Mouse (Mus musculus) lung, embryonic 15.5 days (tissue): ENCODE measurements around the gene Zc3h18. TPM values are rescaled to one million over a fixed set of nuclear protein-coding genes. Genes with fewer than 3 reads are reported as not detected.
A peak's percentile ranks its signal among the peaks of the same experiment; 100 is the strongest.

Experiments used
- ATAC-seq: fragments of 200-750 bp; cut with Nextera tagmentation; 2 replicates; pipeline ENCODE4 v1.8.0; 2017; ENCODE audit warnings: moderate number of reproducible peaks, borderline replicate concordance; ENCODE audit not compliant: low FRiP score, low TSS enrichment; ENCODE audit errors: extremely low read depth
- H3K27ac ChIP-seq: fragments of 300-500 bp; sonication (generic); 2 replicates; pipeline ENCODE4 v1.5.1; 2015; ENCODE audit warnings: moderate library complexity, mild to moderate bottlenecking, inconsistent platforms
- H3K27me3 ChIP-seq: fragments of 300-500 bp; sonication (generic); 2 replicates; pipeline ENCODE4 v1.6.1; 2015; ENCODE audit warnings: inconsistent platforms
- H3K36me3 ChIP-seq: fragments of 300-500 bp; sonication (generic); 2 replicates; pipeline ENCODE4 v1.6.1; 2015; ENCODE audit warnings: inconsistent platforms
- H3K4me1 ChIP-seq: fragments of 300-500 bp; sonication (generic); 2 replicates; pipeline ENCODE4 v1.6.1; 2015; ENCODE audit warnings: inconsistent platforms
- H3K4me2 ChIP-seq: fragments of 300-500 bp; sonication (generic); 2 replicates; pipeline ENCODE4 v1.6.1; 2015; ENCODE audit warnings: inconsistent platforms, mild to moderate bottlenecking, moderate library complexity
- H3K4me3 ChIP-seq: fragments of 300-500 bp; sonication (generic); 2 replicates; pipeline ENCODE4 v1.5.1; 2015; ENCODE audit warnings: mild to moderate bottlenecking, inconsistent platforms
- H3K9ac ChIP-seq: fragments of 300-500 bp; sonication (generic); 2 replicates; pipeline ENCODE4 v1.6.1; 2015; ENCODE audit warnings: inconsistent platforms
- H3K9me3 ChIP-seq: fragments of 300-500 bp; sonication (generic); 2 replicates; pipeline ENCODE4 v1.6.1; 2016; ENCODE audit warnings: inconsistent platforms
- WGBS: fragments of 180-500 bp; shearing (Covaris S2); methylation state at CpG from one replicate; pipeline ENCODE4 v1.1.7; 2015; 5-methylcytosine and 5-hydroxymethylcytosine counted together
- polyA plus RNA-seq: library from polyadenylated mRNA; unstranded; fragments of >200 nt; fragmentation: Nextera tagmentation; extraction: Ambion mirVana; gene quantifications from 2 replicates; pipeline ENCODE4 v1.2.1, GENCODE M21; 2015

The Zc3h18 gene
- polyA plus RNA-seq, 1 experiment from 2014 or later: 55.1 TPM

- Histone ChIP-seq H3K27ac (peak overlapping the region; percentile 71), H3K27me3 (no peaks in the 10 kb centered on the region), H3K4me2 (no peak overlapping the region), H3K4me1 (peaks cover 19% of the 10 kb centered on the region; the same call in 1 of the 2 replicates), H3K9me3 (no peaks in the 10 kb centered on the region), H3K9ac (no peak overlapping the region), H3K4me3 (no peak overlapping the region), H3K36me3 (no peaks in the 10 kb centered on the region)
- 9% methylated on average over 9 of the region's 9 CpGs for whole genome bisulfite sequencing
- peak; percentile 62; the same call in 1 of the 2 replicates for ATAC-seq
Observed at GRCm38 (mm10) chr8:122369665-122370064, 6.7 kb upstream of the Zc3h18 start.

GRCm38 (mm10) chr8:122371706-122372105 is 4.7 kb upstream of the Zc3h18 start:
- Histone ChIP-seq H3K4me3 (no peak overlapping the region), H3K36me3 (no peaks in the 10 kb centered on the region), H3K9me3 (no peaks in the 10 kb centered on the region), H3K4me2 (no peak overlapping the region), H3K27me3 (no peaks in the 10 kb centered on the region), H3K9ac (no peak overlapping the region), H3K27ac (no peak overlapping the region), H3K4me1 (peaks cover 19% of the 10 kb centered on the region; the same call in 1 of the 2 replicates)
- ATAC-seq: no peak
- 65% methylated on average over 6 of the region's 6 CpGs for WGBS

DNA sequence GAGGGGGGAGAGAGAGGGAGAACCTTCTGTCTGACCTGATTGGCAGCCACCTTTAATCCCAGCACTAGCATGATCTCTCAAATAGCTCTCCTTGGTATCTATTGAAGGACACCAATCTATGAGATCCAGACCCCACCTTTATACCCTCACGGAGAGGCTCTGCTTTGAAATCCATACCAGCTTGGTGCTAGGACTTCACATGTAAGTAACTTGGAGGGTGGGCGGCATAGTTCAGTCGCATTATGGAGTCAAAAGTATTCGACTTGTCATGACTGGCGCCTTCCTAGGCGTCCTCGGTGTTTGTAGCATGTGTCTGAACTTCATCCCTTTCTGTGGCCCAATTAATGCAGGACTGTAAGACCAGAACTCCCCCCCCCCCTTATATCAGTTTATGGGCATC is 1.1 kb upstream of the Zc3h18 start:
- Histone ChIP-seq H3K4me1 (peaks cover 12% of the 10 kb centered on the region), H3K27ac (no peak overlapping the region), H3K27me3 (no peaks in the 10 kb centered on the region), H3K4me3 (no peak overlapping the region), H3K4me2 (peak overlapping the region; percentile 78), H3K9me3 (no peaks in the 10 kb centered on the region), H3K9ac (no peak overlapping the region), H3K36me3 (peaks cover 12% of the 10 kb centered on the region; the same call in 1 of the 2 replicates)
- WGBS: 91% methylated on average over 7 of the region's 7 CpGs
- no peak for ATAC-seq

GRCm38 (mm10) chr8:122375751-122376364 is 551 bp upstream of the Zc3h18 start:
- Histone ChIP-seq H3K9me3 (no peaks in the 10 kb centered on the region), H3K27me3 (no peaks in the 10 kb centered on the region), H3K36me3 (peaks cover 16% of the 10 kb centered on the region; the same call in 1 of the 2 replicates), H3K9ac (0 out of 2 replicates have a peak overlapping the region, but pooled peaks have one; percentile 14), H3K4me2 (peak overlapping the region; percentile 78), H3K27ac (peak overlapping the region; percentile 31; the same call in 1 of the 2 replicates), H3K4me3 (peak overlapping the region; percentile 96), H3K4me1 (peaks cover 12% of the 10 kb centered on the region)
- 22% methylated on average over 13 of the region's 13 CpGs for WGBS
- 0 out of 2 replicates have a peak, but pooled peaks have one; percentile 0 for ATAC-seq

DNA sequence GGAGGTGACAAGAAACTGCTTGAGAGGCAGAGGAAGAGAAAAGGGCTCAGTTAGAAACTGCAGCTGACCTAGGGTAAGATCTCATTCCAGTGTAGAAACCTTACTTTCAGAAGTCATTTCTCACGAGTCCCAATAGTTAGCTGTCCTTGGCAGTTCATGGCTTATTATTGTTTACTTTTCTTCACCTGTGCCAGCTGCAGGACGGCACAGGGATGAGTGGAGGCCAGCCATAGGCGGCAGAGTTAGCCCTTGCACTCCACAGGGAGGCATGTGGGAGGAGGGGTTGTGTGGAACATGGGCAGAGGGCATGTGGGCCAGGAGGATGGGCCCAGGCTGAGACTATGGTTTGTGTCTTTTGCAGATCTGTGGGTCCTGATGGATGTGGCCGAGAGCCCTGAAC is 6.6 kb downstream of the Zc3h18 start:
- Histone ChIP-seq H3K9me3 (no peaks in the 10 kb centered on the region), H3K9ac (no peak overlapping the region), H3K36me3 (peaks cover 71% of the 10 kb centered on the region), H3K4me1 (peaks cover 4% of the 10 kb centered on the region), H3K27me3 (no peaks in the 10 kb centered on the region), H3K4me3 (no peak overlapping the region), H3K27ac (no peak overlapping the region), H3K4me2 (no peak overlapping the region)
- WGBS: 69% methylated on average over 4 of the region's 4 CpGs
- ATAC-seq: no peak

- no peak overlapping the region for H3K4me2 ChIP-seq
- no peaks in the 10 kb centered on the region for H3K27me3 ChIP-seq
- no peak overlapping the region for H3K9ac ChIP-seq
- no peaks in the 10 kb centered on the region for H3K9me3 ChIP-seq
- 88% methylated on average over 3 of the region's 3 CpGs for WGBS
- H3K27ac ChIP-seq: no peak overlapping the region
- peaks cover 90% of the 10 kb centered on the region for H3K36me3 ChIP-seq
- H3K4me1 ChIP-seq: no peaks in the 10 kb centered on the region
- H3K4me3 ChIP-seq: no peak overlapping the region
- no peak for ATAC-seq
Observed at GRCm38 (mm10) chr8:122389357-122389756, 12.9 kb downstream of the Zc3h18 start.

DNA sequence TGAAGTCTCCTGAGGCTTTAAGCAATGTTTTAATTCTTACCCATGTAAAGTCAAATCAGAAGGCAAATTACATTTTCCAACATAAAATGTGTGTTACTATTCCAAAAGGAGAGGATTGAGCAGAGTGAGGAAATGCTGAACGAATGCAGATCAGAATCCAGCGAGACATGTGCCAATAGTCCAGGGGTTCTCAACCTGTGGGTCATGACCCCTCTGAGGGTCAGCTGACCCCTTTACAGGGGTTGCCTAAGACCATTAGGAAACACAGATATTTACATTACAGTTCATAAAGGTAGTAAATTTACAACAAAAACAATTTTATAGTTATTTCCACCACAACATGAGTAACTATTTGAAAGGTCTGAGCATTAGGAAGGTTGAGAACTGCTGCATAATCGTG is 14.3 kb downstream of the Zc3h18 start:
- Histone ChIP-seq H3K4me3 (no peak overlapping the region), H3K4me1 (no peaks in the 10 kb centered on the region), H3K36me3 (peaks cover 87% of the 10 kb centered on the region), H3K9ac (no peak overlapping the region), H3K27ac (no peak overlapping the region), H3K27me3 (no peaks in the 10 kb centered on the region), H3K4me2 (no peak overlapping the region), H3K9me3 (no peaks in the 10 kb centered on the region)
- WGBS: 78% methylated on average over 3 of the region's 3 CpGs
- no peak for ATAC-seq

GRCm38 (mm10) chr8:122393717-122394116 is 17.3 kb downstream of the Zc3h18 start:
- Histone ChIP-seq H3K9me3 (no peaks in the 10 kb centered on the region), H3K27ac (no peak overlapping the region), H3K9ac (no peak overlapping the region), H3K4me3 (no peak overlapping the region), H3K4me2 (no peak overlapping the region), H3K4me1 (no peaks in the 10 kb centered on the region), H3K36me3 (peaks cover 74% of the 10 kb centered on the region), H3K27me3 (no peaks in the 10 kb centered on the region)
- ATAC-seq: no peak

DNA sequence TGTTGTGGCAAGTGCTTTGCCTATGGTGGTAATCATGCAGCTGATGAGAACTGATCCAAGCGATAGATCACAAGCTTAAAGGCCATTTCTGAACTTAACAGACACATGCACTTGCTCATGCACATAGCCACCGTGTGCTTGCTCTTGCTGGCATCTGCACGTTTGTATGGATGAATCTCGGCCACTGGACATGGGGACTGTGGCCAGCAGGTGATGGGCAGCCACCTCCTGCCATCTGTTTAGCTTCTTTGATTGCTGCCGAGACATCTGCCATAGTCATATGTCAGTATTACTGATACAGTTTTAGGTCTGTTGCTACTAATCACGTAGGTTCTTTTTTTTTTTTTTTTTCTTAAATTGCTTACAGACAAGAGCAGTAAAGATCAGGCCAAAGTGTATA is 18.9 kb downstream of the Zc3h18 start:
- Histone ChIP-seq H3K9me3 (no peaks in the 10 kb centered on the region), H3K4me1 (no peaks in the 10 kb centered on the region), H3K27me3 (no peaks in the 10 kb centered on the region), H3K9ac (no peak overlapping the region), H3K27ac (no peak overlapping the region), H3K4me2 (no peak overlapping the region), H3K4me3 (no peak overlapping the region), H3K36me3 (peaks cover 76% of the 10 kb centered on the region)
- 89% methylated on average over 6 of the region's 6 CpGs for WGBS
- ATAC-seq: no peak

DNA sequence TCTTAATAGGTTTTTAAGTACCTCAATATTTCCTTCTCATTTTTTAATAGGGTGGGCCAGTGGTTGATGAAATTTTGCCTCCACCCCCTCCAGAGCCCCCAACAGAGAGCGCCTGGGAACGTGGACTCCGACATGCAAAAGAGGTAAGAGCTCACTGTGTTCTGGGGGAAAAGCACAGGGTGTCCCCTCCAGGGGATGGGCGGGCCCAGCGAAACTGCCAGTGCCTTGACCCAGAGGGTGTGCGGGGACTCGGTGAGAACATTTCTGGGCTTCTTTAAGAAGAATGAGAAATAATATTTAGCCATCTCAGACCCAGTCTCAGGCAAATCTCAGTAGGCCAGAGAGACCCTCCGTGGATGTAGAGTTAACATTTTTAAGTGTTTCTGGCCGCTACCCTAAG is 21.8 kb downstream of the Zc3h18 start:
- 95% methylated on average over 9 of the region's 9 CpGs for WGBS
- no peaks in the 10 kb centered on the region for H3K27me3 ChIP-seq
- ATAC-seq: no peak
- no peak overlapping the region for H3K4me3 ChIP-seq
- no peak overlapping the region for H3K9ac ChIP-seq
- no peaks in the 10 kb centered on the region for H3K4me1 ChIP-seq
- peaks cover 83% of the 10 kb centered on the region for H3K36me3 ChIP-seq
- H3K4me2 ChIP-seq: no peak overlapping the region
- no peak overlapping the region for H3K27ac ChIP-seq
- H3K9me3 ChIP-seq: no peaks in the 10 kb centered on the region

DNA sequence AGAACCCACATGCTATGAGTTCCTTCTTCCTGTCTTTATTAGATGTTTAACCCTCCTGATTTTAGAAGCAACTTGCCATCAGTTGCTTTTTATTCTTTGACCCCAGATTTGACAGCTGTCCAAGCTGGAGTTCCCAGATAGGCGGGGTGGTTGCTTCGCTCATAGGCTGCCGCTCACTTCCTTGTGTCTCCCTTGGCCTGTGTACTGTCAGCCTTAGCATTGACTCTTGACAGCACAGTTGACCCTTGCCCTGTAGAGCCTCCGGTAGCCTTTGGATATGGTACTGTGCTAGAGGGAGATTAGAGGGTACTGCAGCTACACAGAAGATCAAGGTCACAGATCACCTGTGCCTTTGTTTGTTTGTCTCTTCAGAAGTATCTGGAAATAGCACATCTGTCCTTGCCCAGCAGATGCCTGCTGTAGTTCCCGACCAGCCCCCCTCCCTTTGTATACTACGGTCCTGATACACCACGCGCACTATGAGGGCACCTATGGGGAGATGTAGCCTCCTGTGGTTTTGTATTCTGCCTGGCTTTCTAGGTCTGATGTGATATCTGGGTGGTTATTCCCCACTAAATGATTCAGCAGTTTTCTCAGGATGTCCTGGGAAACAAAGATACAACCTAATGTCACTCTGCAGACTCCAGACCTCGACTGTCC is 28.9 kb downstream of the Zc3h18 start:
- H3K9me3 ChIP-seq: no peaks in the 10 kb centered on the region
- no peaks in the 10 kb centered on the region for H3K27me3 ChIP-seq
- no peaks in the 10 kb centered on the region for H3K4me1 ChIP-seq
- H3K4me2 ChIP-seq: no peak overlapping the region
- WGBS: 83% methylated on average over 9 of the region's 9 CpGs
- H3K4me3 ChIP-seq: no peak overlapping the region
- H3K9ac ChIP-seq: no peak overlapping the region
- no peak for ATAC-seq
- H3K27ac ChIP-seq: no peak overlapping the region
- H3K36me3 ChIP-seq: peaks cover 99% of the 10 kb centered on the region

DNA sequence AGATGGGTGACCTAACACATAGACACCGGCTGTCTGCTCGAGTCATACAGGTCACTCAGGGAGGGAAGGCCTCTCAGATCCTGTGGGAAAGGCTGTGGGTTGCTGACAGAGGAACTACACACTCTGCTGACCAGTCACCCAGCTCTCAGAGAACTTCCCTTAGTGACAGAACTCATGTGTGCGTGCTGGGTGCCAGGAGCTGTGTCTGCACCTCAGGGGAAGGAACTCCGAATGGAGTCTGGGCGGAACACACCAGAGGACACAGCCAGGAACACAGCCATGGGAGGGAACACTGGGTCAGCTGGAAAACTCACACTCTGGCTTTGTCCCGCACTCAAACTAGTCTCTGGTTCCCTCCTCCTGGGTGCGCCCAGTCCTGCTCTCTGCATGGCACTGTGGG is 31.3 kb downstream of the Zc3h18 start:
- Histone ChIP-seq H3K36me3 (peaks cover 99% of the 10 kb centered on the region), H3K27me3 (no peaks in the 10 kb centered on the region), H3K4me3 (no peak overlapping the region), H3K9ac (no peak overlapping the region), H3K27ac (no peak overlapping the region), H3K4me1 (no peaks in the 10 kb centered on the region), H3K4me2 (no peak overlapping the region), H3K9me3 (no peaks in the 10 kb centered on the region)
- 89% methylated on average over 7 of the region's 7 CpGs for WGBS
- no peak for ATAC-seq
